Mouse (Mus musculus): Measurements from ENCODE around the gene Pou3f3.

GRCm38 (mm10) chr1:42712311-42712690 lies 16.7 kb downstream of the Pou3f3 start:
- TF ChIP-seq CTCF (IDR thresholded peaks at IDR 0.05; ENCODE audit: extremely low read depth, insufficient read depth, insufficient read length, insufficient replicate concordance) = no peak
- TF ChIP-seq POLR2A (IDR thresholded peaks at IDR 0.05; ENCODE audit: low read depth, low read length) = no peak

Measured in spleen, adult 2 months (tissue).